Comparison of ENCODE assay signal across 12 mouse cellular contexts in genomic region chr10:32696661-32697060, GRCm38 (mm10).
"Had no signal": no experiment of that assay in that cellular context is flagged by ENCODE, and none has a peak within 500 bp of the region (broad histone marks: within the 10 kb centered on the region; RNA-seq: fewer than 3 reads in every experiment).

No protein-coding gene starts in this region.

- DNase-seq: liver, postnatal 0 days; lung, adult 2 months; lung, postnatal 10 days; lung, postnatal 4 days; midbrain, embryonic 14.5 days; retina, postnatal 1 day; right cerebral cortex, adult 18-20 months; right cerebral cortex, postnatal 25 days; thymus, adult 2 months; thymus, postnatal 25 days; thymus, postnatal 4 days had no signal

- ATAC-seq: liver, postnatal 0 days; midbrain, embryonic 16.5 days had no signal
